Mouse (Mus musculus) adrenal gland, adult 2 months (tissue): ENCODE data around the gene Lrcol1. TPM values are rescaled to one million over a fixed set of nuclear protein-coding genes. Genes with fewer than 3 reads are reported as not detected.
A peak's percentile ranks its signal among the peaks of the same experiment; 100 is the strongest.

Experiments
- DNase-seq: peaks from one replicate; pipeline ENCODE4 v3.0.0; 2021
- long read RNA-seq: library from polyadenylated mRNA; stranded (forward); transcript quantifications from one replicate; pipeline ENCODE4 v2.0.0, GENCODE M21; 2021
- polyA plus RNA-seq: library from polyadenylated mRNA; depleted of rRNA; stranded (reverse); fragments of >200 nt; gene quantifications from 2 replicates; pipeline ENCODE4 v1.2.3, GENCODE M21; 2012; rRNA removed
- total RNA-seq, 2 experiments: library from RNA; stranded (reverse); gene quantifications; 2 replicates each; pipeline ENCODE4 v1.2.3; 2021

The Lrcol1 gene
- total RNA-seq, result not detected
- polyA plus RNA-seq, result not detected in 2 replicates
- long read RNA-seq, result 0 reads

DNA sequence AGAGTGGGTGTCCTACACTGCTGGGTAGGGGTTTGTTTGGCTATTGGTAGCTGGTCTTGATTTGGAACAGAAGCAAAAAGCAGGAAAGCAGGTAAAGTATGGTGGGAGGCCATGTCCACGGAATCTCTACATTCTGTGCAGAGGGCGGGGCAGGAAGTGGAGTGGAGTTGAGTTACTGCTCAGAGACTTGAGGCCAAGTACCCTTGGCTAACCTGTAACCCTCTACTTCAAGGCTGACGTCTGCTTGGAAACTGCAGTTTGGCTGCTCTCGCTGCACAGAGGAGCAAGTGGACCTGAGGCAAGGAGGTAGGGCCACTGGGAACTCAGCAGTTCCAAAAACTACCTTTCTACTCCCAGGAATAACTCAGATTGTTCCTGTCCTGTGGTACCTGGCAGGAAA, at the start of gene Lrcol1:
Gene Lrcol1, plus strand, starts transcription at position 207 of the 400 bp plus-strand sequence.
- no peak for DNase-seq

DNA sequence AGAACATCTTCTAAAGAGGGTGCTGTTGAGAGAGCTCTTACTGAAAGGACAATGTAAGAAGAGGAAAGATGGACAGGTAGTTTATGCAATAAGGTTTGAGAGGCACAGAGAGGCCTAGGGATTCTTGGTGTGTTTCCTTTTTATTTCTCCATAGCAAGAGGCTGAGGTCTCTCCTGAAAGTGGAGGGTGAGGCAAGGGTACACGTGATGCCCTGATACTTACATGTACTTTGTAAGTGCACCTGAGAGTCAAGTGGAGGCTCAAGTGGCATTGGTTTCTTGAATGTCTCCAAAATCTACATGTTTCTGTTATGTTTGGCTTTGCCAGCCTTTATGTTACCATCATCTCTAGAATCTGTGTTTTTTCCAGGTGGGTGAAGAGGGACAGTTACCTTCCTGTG, 47.9 kb upstream of the Lrcol1 start:
- no peak for DNase-seq

- DNase-seq, result no peak
Measured at GRCm38 (mm10) chr5:110300591-110300990, 43.9 kb upstream of the Lrcol1 start.

- DNase-seq, result no peak
Measured at GRCm38 (mm10) chr5:110308861-110309260, 35.7 kb upstream of the Lrcol1 start.

DNA sequence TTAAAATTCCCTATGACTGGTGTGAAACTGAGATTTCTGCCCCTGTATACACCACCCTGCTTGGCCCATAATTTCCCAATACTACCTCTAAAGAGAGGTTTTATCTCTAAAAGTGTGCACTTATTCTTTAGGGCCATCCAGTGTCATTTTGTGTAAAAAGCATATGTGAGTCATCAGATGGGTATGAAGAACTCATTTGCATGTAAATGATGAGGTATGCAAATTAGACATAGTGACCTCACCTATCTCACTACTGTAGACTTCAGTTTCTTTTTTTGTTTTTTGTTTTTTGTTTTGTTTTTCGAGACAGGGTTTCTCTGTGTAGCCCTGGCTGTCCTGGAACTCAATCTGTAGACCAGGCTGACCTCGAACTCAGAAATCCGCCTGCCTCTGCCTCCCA, 31.4 kb upstream of the Lrcol1 start:
- no peak for DNase-seq

DNA sequence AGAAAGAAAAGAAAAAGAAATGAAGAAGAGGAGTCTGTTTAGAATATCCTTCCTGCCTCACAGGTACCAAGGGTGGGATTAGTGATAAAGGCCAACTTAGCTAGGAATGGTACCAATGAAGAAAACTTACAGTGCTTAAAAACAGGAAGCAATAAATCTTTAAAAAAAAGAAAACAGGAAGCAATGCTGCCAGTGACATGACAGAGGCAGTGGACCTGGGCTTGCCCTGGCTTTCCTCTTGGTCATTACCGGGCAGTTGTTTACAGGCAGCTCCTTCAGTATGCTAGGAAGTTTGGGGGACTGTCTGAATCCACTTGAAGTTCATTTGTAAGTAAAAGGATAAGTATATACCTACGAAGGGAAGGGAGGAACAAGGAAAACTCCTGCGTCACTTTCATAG, 14.0 kb upstream of the Lrcol1 start:
- DNase-seq, result no peak

- DNase-seq, result no peak
Measured at GRCm38 (mm10) chr5:110338792-110339191, 5.7 kb upstream of the Lrcol1 start.

DNA sequence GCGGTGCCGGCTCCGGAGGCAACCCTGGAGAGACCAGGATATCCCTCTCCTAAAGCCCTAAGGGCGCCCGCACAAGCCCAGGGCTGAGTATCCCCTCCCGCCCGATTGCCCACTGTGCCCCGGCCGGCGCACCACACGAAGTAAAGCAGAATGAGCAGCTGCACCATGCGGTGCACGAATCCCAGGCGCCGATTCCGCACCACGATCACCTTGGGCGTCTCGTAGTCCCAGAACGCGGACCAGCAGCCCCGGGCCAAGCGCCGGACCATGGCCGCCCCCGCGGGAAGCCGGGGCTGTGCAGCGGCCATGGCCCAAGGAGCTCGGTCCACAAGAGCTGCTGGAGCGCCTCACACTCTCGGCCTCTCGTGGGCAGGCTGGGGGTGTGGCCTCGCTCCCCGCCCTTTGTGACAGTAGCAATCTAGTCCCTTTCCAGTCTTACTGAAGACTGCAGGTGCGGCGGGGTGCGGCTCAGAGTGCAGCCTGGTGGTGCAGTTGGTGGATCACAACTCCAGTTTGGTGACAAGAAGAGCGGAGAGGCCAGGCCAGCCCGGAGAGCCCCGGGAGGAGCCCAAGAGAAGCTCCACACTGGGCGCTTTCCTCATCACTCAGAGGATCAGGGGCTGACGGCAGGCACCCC, 1.8 kb upstream of the Lrcol1 start, which contains the start of gene P2rx2:
Gene P2rx2, minus strand, starts transcription at position 565 of the 637 bp plus-strand sequence.
- DNase-seq, result peak; percentile 75

GRCm38 (mm10) chr5:110345553-110345952, 1.0 kb downstream of the Lrcol1 start:
- DNase-seq, result no peak

- no peak for DNase-seq
Measured at GRCm38 (mm10) chr5:110347006-110347405, 2.5 kb downstream of the Lrcol1 start.

GRCm38 (mm10) chr5:110354716-110355115, 10.2 kb downstream of the Lrcol1 start:
- DNase-seq, result peak; percentile 45

DNA sequence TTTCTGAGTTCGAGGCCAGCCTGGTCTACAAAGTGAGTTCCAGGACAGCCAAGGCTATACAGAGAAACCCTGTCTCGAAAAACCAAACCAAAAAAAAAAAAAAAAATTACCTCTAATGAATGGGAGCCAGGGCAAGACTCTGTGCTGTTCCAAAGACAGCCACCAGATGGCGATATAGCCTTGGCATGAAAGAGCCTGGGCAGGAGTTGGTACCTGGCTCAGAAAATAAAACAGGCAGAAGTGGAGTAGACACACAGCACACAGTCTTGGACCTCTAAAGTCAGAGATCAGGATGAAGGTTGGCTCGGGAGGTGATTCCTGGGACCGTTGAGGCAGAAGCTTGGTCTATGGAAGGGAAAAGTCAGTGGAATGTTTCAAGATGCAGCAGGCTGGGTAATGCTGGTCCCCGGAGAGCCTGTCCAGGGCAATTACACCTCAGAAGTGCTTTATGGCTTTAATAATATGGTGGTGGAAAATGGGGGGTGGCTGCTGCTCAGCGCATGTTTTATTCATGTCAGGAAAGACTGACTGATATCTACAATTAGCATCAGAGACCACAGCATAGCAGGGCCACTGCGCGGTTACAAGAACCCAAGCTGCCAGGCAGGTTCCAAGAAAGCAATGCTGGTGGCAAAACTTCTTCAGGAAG, 13.1 kb downstream of the Lrcol1 start:
- peak; percentile 78 for DNase-seq

GRCm38 (mm10) chr5:110361465-110361864, 16.9 kb downstream of the Lrcol1 start:
- peak; percentile 63 for DNase-seq

- no peak for DNase-seq
Measured at GRCm38 (mm10) chr5:110362813-110363178, 18.3 kb downstream of the Lrcol1 start.

GRCm38 (mm10) chr5:110363179-110363821, 18.8 kb downstream of the Lrcol1 start:
- DNase-seq, result peak; percentile 90

DNA sequence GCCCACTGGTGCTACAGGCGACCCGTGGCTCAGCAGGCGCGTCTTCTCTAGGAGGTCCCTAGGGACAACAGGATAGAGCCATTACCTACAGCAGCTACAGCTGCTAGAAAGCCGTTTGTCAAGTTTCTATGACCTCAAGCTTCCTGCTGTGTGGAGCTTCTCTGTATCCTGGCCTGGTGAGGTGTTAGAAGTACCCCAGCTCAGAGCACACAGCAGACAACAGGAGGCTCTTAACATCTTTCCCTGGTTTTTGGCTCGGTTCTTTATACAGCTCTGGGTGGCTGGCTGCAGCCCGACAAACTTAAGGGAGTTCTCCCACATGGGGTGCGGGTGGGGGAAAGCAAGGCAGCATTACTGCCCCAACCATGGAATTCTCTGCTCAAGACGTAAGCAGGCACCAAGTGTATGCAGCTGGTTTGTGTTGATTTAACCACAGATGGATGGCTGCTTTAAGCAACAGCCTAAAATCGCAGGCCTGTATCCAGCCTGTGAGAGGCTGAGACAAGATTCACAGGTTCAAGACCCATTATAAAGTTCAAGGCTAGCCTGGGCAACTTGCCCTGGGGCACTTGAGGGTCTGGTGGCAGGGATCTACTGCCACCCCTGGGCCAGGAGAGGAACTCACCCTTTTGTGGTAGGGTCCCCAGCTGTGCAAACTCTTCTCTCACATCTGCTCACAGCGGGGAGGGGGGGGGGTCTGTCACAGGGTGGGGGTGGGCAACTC, 19.5 kb downstream of the Lrcol1 start:
- DNase-seq, result peak; percentile 58

DNA sequence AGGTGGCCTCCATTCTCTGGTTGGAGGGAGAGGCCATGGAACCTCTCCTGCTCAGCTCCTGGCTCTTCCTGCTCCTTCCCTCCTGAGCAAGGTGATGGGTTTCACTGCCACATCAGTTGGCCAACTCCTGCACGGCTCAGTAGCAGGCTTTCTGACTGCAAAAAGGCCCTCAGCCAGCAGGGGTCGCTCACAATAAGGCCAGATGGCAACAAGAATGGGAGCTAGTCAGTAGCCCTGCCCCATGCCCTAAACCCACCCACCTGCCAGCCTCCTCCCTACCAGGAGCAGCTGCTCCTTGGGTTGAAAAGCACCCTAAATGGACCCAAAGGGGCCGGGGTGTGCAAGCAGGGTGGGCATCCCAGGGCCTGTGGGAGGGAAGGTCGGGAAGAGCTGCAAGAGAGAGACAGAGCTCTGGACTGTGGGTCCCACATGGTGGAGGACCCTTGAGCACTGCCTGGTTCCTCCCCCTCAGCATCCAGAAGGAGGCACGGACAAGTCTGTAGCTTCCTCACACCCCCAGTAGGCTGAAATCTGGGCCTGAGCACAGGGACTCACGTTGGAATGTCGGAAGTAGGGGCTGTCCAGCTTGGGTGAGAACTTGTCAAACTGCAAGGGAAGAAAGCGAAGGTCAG, 32.4 kb downstream of the Lrcol1 start:
- peak; percentile 71 for DNase-seq

GRCm38 (mm10) chr5:110378181-110378583, 33.7 kb downstream of the Lrcol1 start:
- DNase-seq, result no peak

GRCm38 (mm10) chr5:110379086-110379485, 34.6 kb downstream of the Lrcol1 start:
- DNase-seq, result no peak

GRCm38 (mm10) chr5:110379823-110380222, 35.3 kb downstream of the Lrcol1 start:
- DNase-seq, result no peak

DNA sequence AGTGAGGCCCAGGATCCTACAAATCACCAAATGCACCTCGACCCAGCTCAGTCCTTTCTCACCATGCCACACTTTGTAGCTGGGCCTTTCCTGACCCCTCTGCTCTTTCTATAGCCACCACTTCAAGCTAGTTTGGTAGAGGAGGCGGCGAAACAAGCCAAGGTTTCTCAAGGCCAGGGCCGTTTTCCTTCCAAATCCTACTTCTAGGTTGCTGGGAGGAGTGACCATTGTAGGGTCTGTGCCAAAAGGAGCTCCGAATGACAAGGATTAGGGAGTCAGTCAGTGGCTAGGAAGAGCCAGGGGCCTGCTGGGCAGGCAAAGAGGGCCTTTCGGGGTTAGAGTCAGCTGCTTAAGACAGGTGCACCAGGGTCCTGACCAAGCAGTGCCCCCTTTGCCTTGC, 40.0 kb downstream of the Lrcol1 start:
- peak; percentile 52 for DNase-seq

DNA sequence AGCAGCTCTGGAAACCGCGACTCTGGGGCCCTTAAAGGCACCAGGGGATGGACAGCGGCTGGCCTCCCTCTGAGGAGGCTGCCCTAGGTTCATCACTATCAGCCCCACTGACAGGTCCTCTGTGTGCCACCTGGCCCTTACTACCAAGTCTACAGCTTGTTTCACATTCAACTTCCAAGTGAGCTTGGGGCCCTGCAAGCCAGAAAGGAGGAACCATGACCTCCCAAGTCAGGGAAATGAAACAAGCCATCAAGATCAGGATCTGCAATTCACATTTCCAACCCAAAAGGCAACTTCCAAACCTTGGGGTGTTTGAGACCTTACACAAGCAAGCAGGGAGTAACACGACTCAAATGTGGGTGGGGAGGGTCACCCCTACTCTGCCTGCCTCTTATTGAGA, 40.7 kb downstream of the Lrcol1 start:
- no peak for DNase-seq
